Mouse (Mus musculus): ENCODE measurements around the gene Gphn.

Gene Gphn

DNA sequence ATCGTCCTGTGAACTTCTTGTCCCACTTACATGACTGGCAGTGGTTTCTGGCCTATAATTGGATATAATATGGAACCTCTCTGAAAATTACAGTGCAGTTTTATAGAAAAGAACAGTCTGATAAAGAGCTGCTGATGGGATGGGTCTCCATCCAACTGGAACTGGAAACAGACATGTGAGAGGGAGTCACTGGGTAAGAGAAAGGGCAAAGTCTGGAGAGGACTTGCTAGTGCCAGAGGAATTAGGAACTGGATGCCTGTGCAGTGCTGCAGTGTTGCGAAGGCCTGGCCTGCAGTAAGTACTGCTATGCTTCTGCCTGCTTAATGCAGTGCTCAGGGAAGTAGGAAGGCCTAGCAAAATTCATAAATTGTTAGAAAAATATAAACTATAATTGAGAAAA, 467.1 kb downstream of the Gphn start:
- no peak for DNase-seq (ENCODE audit: low read depth in 2 of 2, low spot score in 2 of 2)

DNA sequence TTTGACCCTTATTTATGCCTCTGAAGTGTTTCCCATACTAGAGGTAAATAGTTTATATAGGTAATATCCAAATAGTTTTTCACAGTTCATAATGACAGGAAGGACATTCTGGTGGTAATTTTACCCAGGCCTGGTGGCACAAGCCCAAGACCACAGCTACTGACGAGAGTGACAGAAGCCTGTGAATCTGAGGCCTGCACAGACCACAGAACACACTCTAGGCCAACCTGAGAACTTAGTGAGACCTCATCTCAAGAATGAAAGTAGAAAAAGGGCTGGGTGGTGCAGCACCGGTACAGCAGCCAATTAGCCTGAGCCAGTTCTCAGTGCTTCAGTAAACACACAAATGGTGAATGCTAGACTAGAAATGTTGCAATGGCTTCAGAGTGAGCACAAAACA, 491.6 kb downstream of the Gphn start:
- no peak for DNase-seq (ENCODE audit: low read depth in 2 of 2, low spot score in 2 of 2)

- no peak for DNase-seq (ENCODE audit: low read depth in 2 of 2, low spot score in 2 of 2)
Observed at GRCm38 (mm10) chr12:78727723-78728122, 501.5 kb downstream of the Gphn start.
